Mouse (Mus musculus): ENCODE measurements around the gene Pabpc1l. TPM values are rescaled to one million over a fixed set of nuclear protein-coding genes. Genes with fewer than 3 reads are reported as not detected.

The Pabpc1l gene
- polyA plus RNA-seq, 1 experiment from 2014 or later: 1.3 TPM

- Histone ChIP-seq H3K27me3 (no peaks in the 10 kb centered on the region), H3K9ac (peak overlapping the region; percentile 90), H3K4me3 (peak overlapping the region; percentile 92), H3K4me1 (peaks cover 31% of the 10 kb centered on the region), H3K9me3 (replicated peaks) (no peaks in the 10 kb centered on the region), H3K4me2 (peak overlapping the region; percentile 87), H3K36me3 (ENCODE audit: poor library complexity, severe bottlenecking) (no peaks in the 10 kb centered on the region), H3K27ac (peak overlapping the region; percentile 44)
- ATAC-seq: peak; percentile 86
- under 1% methylated on average over 48 of the region's 48 CpGs for WGBS
Observed at GRCm38 (mm10) chr2:164073918-164074578, 48.8 kb downstream of the Pabpc1l start.

GRCm38 (mm10) chr2:164075088-164075487 lies 49.8 kb downstream of the Pabpc1l start:
- peak overlapping the region; percentile 87 for H3K4me2 ChIP-seq

GRCm38 (mm10) chr2:164076874-164077425 lies 51.7 kb downstream of the Pabpc1l start:
- Histone ChIP-seq H3K4me1 (peaks cover 18% of the 10 kb centered on the region), H3K4me2 (no peak overlapping the region), H3K27ac (no peak overlapping the region), H3K4me3 (no peak overlapping the region), H3K9me3 (replicated peaks) (no peaks in the 10 kb centered on the region), H3K27me3 (no peaks in the 10 kb centered on the region), H3K36me3 (ENCODE audit: poor library complexity, severe bottlenecking) (peaks cover 26% of the 10 kb centered on the region), H3K9ac (no peak overlapping the region)
- no peak for ATAC-seq
- WGBS: 94% methylated on average over 8 of the region's 8 CpGs

More at GRCm38 (mm10) chr2:164075088-164075487, 49.8 kb downstream of the Pabpc1l start:
- H3K9me3 ChIP-seq (replicated peaks): no peaks in the 10 kb centered on the region
- peaks cover 8% of the 10 kb centered on the region for H3K36me3 ChIP-seq (ENCODE audit: poor library complexity, severe bottlenecking)
- H3K27me3 ChIP-seq: no peaks in the 10 kb centered on the region
- peak overlapping the region; percentile 90 for H3K9ac ChIP-seq
- H3K4me3 ChIP-seq: peak overlapping the region; percentile 92
- H3K27ac ChIP-seq: no peak overlapping the region
- peaks cover 21% of the 10 kb centered on the region for H3K4me1 ChIP-seq
- ATAC-seq: no peak
- 59% methylated on average over 5 of the region's 5 CpGs for WGBS

GRCm38 (mm10) chr2:164077875-164078274 lies 52.6 kb downstream of the Pabpc1l start:
- H3K27me3 ChIP-seq: no peaks in the 10 kb centered on the region
- no peaks in the 10 kb centered on the region for H3K9me3 ChIP-seq (replicated peaks)
- peaks cover 18% of the 10 kb centered on the region for H3K4me1 ChIP-seq
- H3K9ac ChIP-seq: no peak overlapping the region
- 90% methylated on average over 5 of the region's 5 CpGs for WGBS
- ATAC-seq: no peak
- no peak overlapping the region for H3K27ac ChIP-seq
- H3K36me3 ChIP-seq (ENCODE audit: poor library complexity, severe bottlenecking): peaks cover 36% of the 10 kb centered on the region
- no peak overlapping the region for H3K4me3 ChIP-seq
- no peak overlapping the region for H3K4me2 ChIP-seq

- no peak overlapping the region for H3K4me3 ChIP-seq
- H3K4me2 ChIP-seq: no peak overlapping the region
- WGBS: 91% methylated on average over 6 of the region's 6 CpGs
- peaks cover 17% of the 10 kb centered on the region for H3K4me1 ChIP-seq
- no peaks in the 10 kb centered on the region for H3K9me3 ChIP-seq (replicated peaks)
- peaks cover 52% of the 10 kb centered on the region for H3K36me3 ChIP-seq (ENCODE audit: poor library complexity, severe bottlenecking)
- H3K9ac ChIP-seq: no peak overlapping the region
- ATAC-seq: no peak
- no peak overlapping the region for H3K27ac ChIP-seq
- H3K27me3 ChIP-seq: no peaks in the 10 kb centered on the region
Observed at GRCm38 (mm10) chr2:164079488-164079887, 54.2 kb downstream of the Pabpc1l start.

- Histone ChIP-seq H3K4me2 (no peak overlapping the region), H3K4me3 (no peak overlapping the region), H3K4me1 (no peaks in the 10 kb centered on the region), H3K36me3 (ENCODE audit: poor library complexity, severe bottlenecking) (peaks cover 68% of the 10 kb centered on the region), H3K27me3 (no peaks in the 10 kb centered on the region), H3K9me3 (replicated peaks) (no peaks in the 10 kb centered on the region), H3K27ac (no peak overlapping the region), H3K9ac (no peak overlapping the region)
- 96% methylated on average over 10 of the region's 10 CpGs for WGBS
- ATAC-seq: no peak
Observed at GRCm38 (mm10) chr2:164081577-164081976, 56.3 kb downstream of the Pabpc1l start.

GRCm38 (mm10) chr2:164082175-164082574 lies 56.9 kb downstream of the Pabpc1l start:
- Histone ChIP-seq H3K4me2 (no peak overlapping the region), H3K9me3 (replicated peaks) (no peaks in the 10 kb centered on the region), H3K4me3 (no peak overlapping the region), H3K27ac (no peak overlapping the region), H3K27me3 (no peaks in the 10 kb centered on the region), H3K36me3 (ENCODE audit: poor library complexity, severe bottlenecking) (peaks cover 74% of the 10 kb centered on the region), H3K9ac (no peak overlapping the region), H3K4me1 (no peaks in the 10 kb centered on the region)
- ATAC-seq: no peak
- 98% methylated on average over 10 of the region's 10 CpGs for WGBS

GRCm38 (mm10) chr2:164083609-164084341 lies 58.5 kb downstream of the Pabpc1l start:
- no peak overlapping the region for H3K4me2 ChIP-seq
- ATAC-seq: no peak
- no peaks in the 10 kb centered on the region for H3K27me3 ChIP-seq
- no peak overlapping the region for H3K27ac ChIP-seq
- H3K36me3 ChIP-seq (ENCODE audit: poor library complexity, severe bottlenecking): peaks cover 90% of the 10 kb centered on the region
- no peaks in the 10 kb centered on the region for H3K4me1 ChIP-seq
- no peak overlapping the region for H3K9ac ChIP-seq
- WGBS: 91% methylated on average over 19 of the region's 19 CpGs
- no peak overlapping the region for H3K4me3 ChIP-seq
- H3K9me3 ChIP-seq (replicated peaks): no peaks in the 10 kb centered on the region

GRCm38 (mm10) chr2:164084342-164084700 lies 59.1 kb downstream of the Pabpc1l start:
- H3K4me2 ChIP-seq: no peak overlapping the region

GRCm38 (mm10) chr2:164087416-164088017 lies 62.3 kb downstream of the Pabpc1l start:
- Histone ChIP-seq H3K4me1 (no peaks in the 10 kb centered on the region), H3K4me2 (no peak overlapping the region), H3K36me3 (ENCODE audit: poor library complexity, severe bottlenecking) (peaks cover 83% of the 10 kb centered on the region), H3K27me3 (no peaks in the 10 kb centered on the region), H3K27ac (no peak overlapping the region), H3K9ac (no peak overlapping the region), H3K9me3 (replicated peaks) (no peaks in the 10 kb centered on the region), H3K4me3 (no peak overlapping the region)
- WGBS: 93% methylated on average over 6 of the region's 6 CpGs
- ATAC-seq: no peak

More at GRCm38 (mm10) chr2:164084342-164084700, 59.1 kb downstream of the Pabpc1l start:
- no peaks in the 10 kb centered on the region for H3K4me1 ChIP-seq
- no peak for ATAC-seq
- WGBS: 96% methylated on average over 7 of the region's 7 CpGs
- H3K4me3 ChIP-seq: no peak overlapping the region
- no peak overlapping the region for H3K9ac ChIP-seq
- no peaks in the 10 kb centered on the region for H3K9me3 ChIP-seq (replicated peaks)
- no peaks in the 10 kb centered on the region for H3K27me3 ChIP-seq
- peaks cover 95% of the 10 kb centered on the region for H3K36me3 ChIP-seq (ENCODE audit: poor library complexity, severe bottlenecking)
- no peak overlapping the region for H3K27ac ChIP-seq

- Histone ChIP-seq H3K4me1 (no peaks in the 10 kb centered on the region), H3K27me3 (no peaks in the 10 kb centered on the region), H3K9me3 (replicated peaks) (no peaks in the 10 kb centered on the region), H3K36me3 (ENCODE audit: poor library complexity, severe bottlenecking) (peaks cover 64% of the 10 kb centered on the region), H3K4me3 (no peak overlapping the region), H3K27ac (no peak overlapping the region), H3K4me2 (no peak overlapping the region), H3K9ac (no peak overlapping the region)
- 86% methylated on average over 4 of the region's 4 CpGs for WGBS
- no peak for ATAC-seq
Observed at GRCm38 (mm10) chr2:164089508-164089907, 64.3 kb downstream of the Pabpc1l start.

GRCm38 (mm10) chr2:164094152-164094551 lies 68.9 kb downstream of the Pabpc1l start:
- Histone ChIP-seq H3K4me2 (no peak overlapping the region), H3K27me3 (no peaks in the 10 kb centered on the region), H3K27ac (no peak overlapping the region), H3K4me1 (no peaks in the 10 kb centered on the region), H3K36me3 (ENCODE audit: poor library complexity, severe bottlenecking) (peaks cover 49% of the 10 kb centered on the region), H3K9me3 (replicated peaks) (no peaks in the 10 kb centered on the region), H3K4me3 (no peak overlapping the region), H3K9ac (no peak overlapping the region)
- WGBS: 86% methylated on average over 7 of the region's 7 CpGs
- no peak for ATAC-seq

Measured in forebrain, embryonic 13.5 days (tissue).